Mouse (Mus musculus): Measurements from ENCODE around the gene Tsen2.

DNA sequence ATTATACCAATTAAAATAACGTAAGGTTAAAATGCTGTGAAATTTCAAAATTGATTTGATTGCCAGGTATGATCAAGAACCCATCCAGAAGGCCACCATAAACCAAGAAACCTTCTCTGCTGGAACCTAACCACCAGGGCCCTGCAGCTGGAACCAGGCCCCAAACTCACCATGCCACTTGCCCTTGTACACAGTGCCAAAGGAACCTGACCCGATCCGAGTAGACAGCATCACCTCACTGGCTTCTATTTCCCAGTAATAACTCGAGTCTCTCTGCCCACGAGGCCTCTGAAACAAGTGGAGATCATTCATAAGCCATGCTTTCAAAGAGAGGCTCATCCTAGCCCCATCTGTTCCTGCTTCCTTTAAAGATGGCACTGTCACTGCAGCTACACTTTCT, 81.7 kb downstream of the Tsen2 start:
- TF ChIP-seq CTCF (IDR thresholded peaks at IDR 0.05; ENCODE audit: control insufficient read depth, insufficient read depth, low read length) (no peak), POLR2A (IDR thresholded peaks at IDR 0.05; ENCODE audit: borderline replicate concordance, control insufficient read depth, low read depth, low read length) (no peak)

All from bone marrow, adult 2 months (tissue).